Mouse (Mus musculus): ENCODE measurements around the gene Skida1. TPM values are rescaled to one million over a fixed set of nuclear protein-coding genes. Genes with fewer than 3 reads are reported as not detected.

Skida1 gene
- polyA plus RNA-seq, 1 experiment from 2014 or later, result 8.1 TPM

DNA sequence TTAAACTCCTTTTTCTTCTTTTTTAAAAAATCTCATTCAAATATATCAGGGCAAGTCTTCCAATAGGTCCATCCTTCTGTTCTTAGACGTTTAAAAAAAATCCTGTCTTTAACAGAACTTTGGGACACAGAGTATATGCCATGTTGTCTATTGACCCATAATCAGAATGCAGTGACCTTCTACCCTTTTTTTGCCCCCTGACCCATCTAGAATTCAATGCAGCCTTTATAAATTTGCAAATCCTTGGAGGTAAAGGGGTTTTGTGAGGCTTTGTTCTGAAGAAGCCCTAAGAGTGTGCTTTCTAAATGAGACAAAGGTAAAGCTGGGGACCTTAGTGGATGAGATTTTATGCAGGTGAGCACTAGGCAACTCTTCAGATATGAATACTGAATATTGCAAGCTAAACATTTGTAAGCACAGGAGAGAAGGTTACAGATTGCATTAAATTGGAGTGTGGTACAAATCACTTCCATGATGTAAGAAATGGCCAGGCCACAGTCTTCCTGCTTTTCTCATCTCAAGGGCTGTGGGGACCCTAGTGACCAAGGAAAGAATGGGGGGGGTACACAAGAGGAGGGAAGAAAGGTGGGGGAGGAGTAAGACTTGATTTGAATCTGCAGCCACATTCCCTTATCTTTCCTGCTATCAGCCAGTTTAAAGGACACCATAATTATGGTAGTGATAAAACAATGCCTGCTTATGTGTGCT lies 4.5 kb upstream of the Skida1 start:
- no peak overlapping the region for H3K27ac ChIP-seq
- no peak overlapping the region for H3K4me2 ChIP-seq
- peaks cover 43% of the 10 kb centered on the region for H3K4me1 ChIP-seq
- no peaks in the 10 kb centered on the region for H3K9me3 ChIP-seq
- no peak overlapping the region for H3K4me3 ChIP-seq
- ATAC-seq (replicated peaks), result no peak
- 28% methylated on average over 1 of the region's 1 CpGs for WGBS
- no peak overlapping the region for H3K9ac ChIP-seq
- H3K27me3 ChIP-seq (replicated peaks), result no peaks in the 10 kb centered on the region
- no peaks in the 10 kb centered on the region for H3K36me3 ChIP-seq (replicated peaks)

DNA sequence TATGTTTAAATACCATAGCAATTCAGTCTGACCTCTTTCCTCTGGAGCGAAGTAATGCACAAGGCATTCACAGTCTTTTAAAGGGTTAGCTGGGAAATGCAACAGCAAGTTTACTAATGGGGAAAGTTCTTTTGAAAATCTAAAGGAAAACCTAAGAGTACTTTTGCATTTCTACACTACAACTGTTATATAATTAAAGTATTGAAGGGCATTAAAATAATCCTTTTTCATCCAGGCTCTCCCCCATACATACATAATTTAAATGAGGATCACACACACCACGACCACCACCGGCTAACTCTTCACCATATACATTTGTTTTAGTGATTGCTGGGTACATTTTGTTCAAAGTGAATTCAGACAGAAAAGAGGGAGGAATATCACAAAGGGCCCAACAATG lies 3.7 kb upstream of the Skida1 start:
- no peaks in the 10 kb centered on the region for H3K27me3 ChIP-seq (replicated peaks)
- no peak overlapping the region for H3K27ac ChIP-seq
- ATAC-seq (replicated peaks), result no peak
- no peak overlapping the region for H3K9ac ChIP-seq
- no peaks in the 10 kb centered on the region for H3K36me3 ChIP-seq (replicated peaks)
- no peaks in the 10 kb centered on the region for H3K9me3 ChIP-seq
- H3K4me1 ChIP-seq, result peaks cover 39% of the 10 kb centered on the region
- WGBS, result 28% methylated on average over 3 of the region's 3 CpGs
- no peak overlapping the region for H3K4me3 ChIP-seq
- H3K4me2 ChIP-seq, result no peak overlapping the region

DNA sequence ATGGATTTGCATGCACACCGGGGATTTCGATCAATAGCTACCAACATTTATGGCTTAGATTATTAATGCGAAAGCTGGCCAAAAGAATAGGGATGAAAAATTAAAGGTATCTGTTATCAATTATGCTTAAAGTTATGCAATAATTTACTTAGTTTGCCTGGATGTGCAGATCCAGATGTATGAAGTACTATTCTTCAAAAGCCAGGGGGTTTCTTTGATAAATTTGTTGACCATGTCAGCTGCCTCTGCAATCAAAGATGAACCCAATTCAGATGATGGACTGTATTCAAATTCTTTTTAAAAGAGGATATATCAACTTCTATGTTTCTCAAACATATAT lies 3.0 kb upstream of the Skida1 start:
- no peak for ATAC-seq (replicated peaks)
- Histone ChIP-seq H3K27me3 (replicated peaks) (no peaks in the 10 kb centered on the region), H3K4me2 (peak overlapping the region; percentile 54; the same call in 1 of the 2 replicates), H3K4me3 (no peak overlapping the region), H3K36me3 (replicated peaks) (no peaks in the 10 kb centered on the region), H3K27ac (no peak overlapping the region), H3K4me1 (peaks cover 39% of the 10 kb centered on the region), H3K9me3 (no peaks in the 10 kb centered on the region), H3K9ac (no peak overlapping the region)
- 16% methylated on average over 3 of the region's 3 CpGs for WGBS

DNA sequence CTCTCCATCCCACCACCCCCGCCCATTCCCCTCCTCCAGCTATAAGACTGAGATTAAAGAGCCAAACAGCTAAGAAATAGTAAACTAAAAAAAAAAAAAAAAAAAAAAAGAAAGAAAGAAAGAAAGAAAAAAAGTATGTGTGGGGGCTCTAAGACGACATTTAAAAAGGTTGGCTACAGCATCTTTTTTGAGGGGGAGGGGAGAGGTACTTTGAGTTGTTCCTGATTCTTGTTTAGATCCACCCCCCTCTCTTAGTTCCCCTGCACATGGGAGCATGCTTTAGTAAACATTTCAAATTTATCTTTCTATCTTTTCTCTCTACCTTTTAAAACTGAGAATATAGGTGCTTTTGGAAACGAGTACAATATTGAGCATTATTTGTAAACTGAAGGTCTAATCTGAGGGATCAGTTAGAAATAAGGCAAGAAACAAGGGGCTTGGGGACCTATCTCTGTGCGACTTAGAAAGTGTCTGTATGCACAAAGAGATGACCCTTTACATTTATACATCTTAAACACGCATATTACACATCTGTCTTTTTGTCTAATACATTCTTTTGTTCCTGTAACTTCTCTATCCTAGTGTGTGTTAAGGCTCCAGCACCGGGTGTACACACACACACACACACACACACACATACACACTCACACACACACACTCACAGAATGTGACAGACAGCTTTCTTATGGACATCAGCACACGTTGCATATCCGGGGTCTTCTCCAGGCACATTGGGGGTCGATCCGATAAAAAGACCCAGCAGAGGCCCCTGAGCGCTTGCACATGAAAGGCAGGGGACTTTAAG lies 2.4 kb upstream of the Skida1 start:
- ATAC-seq (replicated peaks), result no peak
- 9% methylated on average over 11 of the region's 11 CpGs for WGBS
- Histone ChIP-seq H3K9ac (0 out of 2 replicates have a peak overlapping the region, but pooled peaks have one; percentile 20), H3K36me3 (replicated peaks) (no peaks in the 10 kb centered on the region), H3K27me3 (replicated peaks) (no peaks in the 10 kb centered on the region), H3K9me3 (no peaks in the 10 kb centered on the region), H3K4me2 (peak overlapping the region; percentile 54), H3K27ac (peak overlapping the region; percentile 97; the same call in 1 of the 2 replicates), H3K4me3 (peak overlapping the region; percentile 14; the same call in 1 of the 2 replicates), H3K4me1 (peaks cover 39% of the 10 kb centered on the region)

DNA sequence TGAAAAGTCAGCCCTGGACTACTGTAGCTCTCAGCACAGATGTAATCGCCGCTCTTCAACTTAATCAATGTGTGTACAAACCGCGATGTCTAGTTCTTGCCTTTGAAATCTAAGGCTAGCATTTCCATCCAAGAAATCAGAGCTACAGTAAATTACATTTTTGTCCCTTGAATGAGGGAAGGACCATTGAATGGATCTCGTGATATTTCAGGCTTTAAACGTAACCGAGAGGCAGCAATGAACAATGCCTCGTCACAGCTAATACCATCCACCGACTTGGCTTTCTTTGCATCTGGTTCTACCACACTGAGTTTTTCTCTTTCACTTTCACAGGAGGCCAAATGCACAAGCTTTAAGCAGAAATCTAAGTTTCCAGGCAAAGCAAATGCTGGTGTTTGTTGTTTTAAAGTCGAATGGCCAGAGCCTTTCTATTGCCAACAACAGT lies 1.7 kb upstream of the Skida1 start:
- Histone ChIP-seq H3K36me3 (replicated peaks) (no peaks in the 10 kb centered on the region), H3K4me2 (peak overlapping the region; percentile 54), H3K4me3 (peak overlapping the region; percentile 14; the same call in 1 of the 2 replicates), H3K27me3 (replicated peaks) (no peaks in the 10 kb centered on the region), H3K27ac (peak overlapping the region; percentile 97), H3K9ac (0 out of 2 replicates have a peak overlapping the region, but pooled peaks have one; percentile 20), H3K9me3 (no peaks in the 10 kb centered on the region), H3K4me1 (peaks cover 39% of the 10 kb centered on the region)
- 7% methylated on average over 10 of the region's 10 CpGs for WGBS
- no peak for ATAC-seq (replicated peaks)

DNA sequence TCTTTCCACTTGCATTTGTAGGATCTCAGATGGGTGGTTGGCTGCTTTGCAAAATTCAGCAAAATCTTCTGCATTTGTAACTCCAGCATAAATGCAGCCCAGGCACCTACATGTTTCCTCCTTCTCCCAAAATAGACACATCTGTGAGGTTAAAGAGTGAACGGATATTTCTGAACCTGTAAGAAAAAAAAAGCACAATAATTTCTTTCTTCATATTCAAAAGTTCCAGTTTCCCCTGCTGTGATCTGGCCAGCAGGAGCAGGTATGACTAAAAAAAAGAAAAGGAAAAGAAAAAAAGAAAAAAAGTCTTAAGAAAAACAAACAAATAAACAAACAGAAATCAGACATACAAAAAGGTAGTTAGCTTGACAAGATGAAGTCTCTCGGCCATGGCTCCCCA lies 1.2 kb upstream of the Skida1 start:
- H3K36me3 ChIP-seq (replicated peaks), result no peaks in the 10 kb centered on the region
- ATAC-seq (replicated peaks), result no peak
- H3K9me3 ChIP-seq, result no peaks in the 10 kb centered on the region
- peak overlapping the region; percentile 97 for H3K27ac ChIP-seq
- no peak overlapping the region for H3K9ac ChIP-seq
- no peaks in the 10 kb centered on the region for H3K27me3 ChIP-seq (replicated peaks)
- H3K4me2 ChIP-seq, result peak overlapping the region; percentile 54
- WGBS, result 14% methylated on average over 2 of the region's 2 CpGs
- H3K4me1 ChIP-seq, result peaks cover 35% of the 10 kb centered on the region
- H3K4me3 ChIP-seq, result no peak overlapping the region

DNA sequence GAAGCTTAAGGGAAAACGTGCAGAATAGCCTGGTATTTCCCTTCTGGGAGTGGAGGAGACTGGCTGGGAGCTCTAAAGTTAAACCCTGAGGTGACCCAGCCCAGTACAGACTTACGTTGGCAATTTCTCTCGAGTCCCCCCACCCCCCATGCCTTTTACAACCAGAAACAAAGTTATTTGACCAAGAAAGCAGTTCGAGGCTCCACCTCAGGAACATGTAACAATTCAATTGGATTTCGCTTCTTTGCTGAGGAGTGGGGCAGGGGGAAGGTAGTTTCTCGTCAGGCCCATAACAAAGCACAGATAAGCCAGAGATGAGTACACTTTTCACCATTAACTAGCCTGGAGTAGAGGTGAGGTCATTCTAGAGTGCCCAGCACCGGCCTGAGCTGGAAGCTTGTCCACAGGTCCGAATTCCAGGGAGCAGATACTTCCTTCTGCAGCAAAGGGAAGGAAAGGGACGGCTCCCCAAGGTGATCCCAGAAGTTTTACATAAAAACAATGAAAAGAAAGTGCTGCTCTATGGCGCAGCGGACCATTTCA lies 499 bp upstream of the Skida1 start:
- H3K27me3 ChIP-seq (replicated peaks), result no peaks in the 10 kb centered on the region
- no peaks in the 10 kb centered on the region for H3K9me3 ChIP-seq
- no peaks in the 10 kb centered on the region for H3K36me3 ChIP-seq (replicated peaks)
- peaks cover 40% of the 10 kb centered on the region for H3K4me1 ChIP-seq
- H3K27ac ChIP-seq, result peak overlapping the region; percentile 97
- H3K9ac ChIP-seq, result peak overlapping the region; percentile 93
- 0 out of 2 replicates have a peak, but pooled peaks have one; percentile 15 for ATAC-seq (replicated peaks)
- 6% methylated on average over 11 of the region's 11 CpGs for WGBS
- H3K4me2 ChIP-seq, result peak overlapping the region; percentile 54
- H3K4me3 ChIP-seq, result peak overlapping the region; percentile 71

DNA sequence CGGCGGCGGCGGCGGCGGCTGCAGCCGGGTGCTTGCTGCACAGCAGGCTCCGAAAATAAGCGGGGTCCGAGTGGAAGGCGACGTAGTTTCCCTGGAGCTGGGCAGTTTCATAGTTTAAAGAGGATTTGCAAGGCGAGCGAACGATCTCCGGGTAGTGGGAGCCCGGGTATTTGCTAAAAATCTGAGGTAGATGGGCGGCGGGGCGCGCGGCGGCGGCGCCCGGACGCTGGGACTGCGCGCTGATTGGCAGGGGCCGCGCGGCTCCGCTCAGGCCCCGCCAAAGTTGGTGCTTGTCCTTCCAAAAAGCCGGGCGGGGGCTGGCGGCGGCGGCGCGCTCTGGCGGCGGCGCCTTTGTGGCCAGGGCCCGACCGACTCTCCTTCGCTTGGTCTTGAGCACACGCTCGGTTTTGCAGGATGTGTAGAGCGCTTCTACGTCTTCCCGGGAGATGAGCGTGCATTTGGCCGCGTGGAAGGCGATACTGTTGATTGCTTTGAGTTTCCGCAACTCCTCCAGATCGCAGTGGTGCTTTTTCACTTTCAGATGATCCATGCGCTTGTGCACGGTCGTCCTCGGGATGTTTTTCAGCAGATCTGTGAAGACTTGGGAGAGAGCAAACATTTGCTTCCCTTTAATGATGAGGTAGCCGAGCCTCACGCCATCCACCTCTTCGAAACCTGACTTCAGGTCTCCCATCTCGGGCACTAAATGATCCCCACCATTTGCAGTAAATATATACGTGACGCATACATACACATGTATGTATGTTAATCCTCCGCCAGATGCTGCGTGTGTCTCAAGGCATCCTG lies 1.0 kb downstream of the Skida1 start:
- Histone ChIP-seq H3K9ac (peak overlapping the region; percentile 93), H3K4me3 (peak overlapping the region; percentile 71), H3K27ac (peak overlapping the region; percentile 97), H3K4me1 (peaks cover 48% of the 10 kb centered on the region), H3K27me3 (replicated peaks) (no peaks in the 10 kb centered on the region), H3K4me2 (peak overlapping the region; percentile 54), H3K9me3 (no peaks in the 10 kb centered on the region), H3K36me3 (replicated peaks) (no peaks in the 10 kb centered on the region)
- ATAC-seq (replicated peaks), result peak; percentile 72
- under 1% methylated on average over 68 of the region's 70 CpGs for WGBS

DNA sequence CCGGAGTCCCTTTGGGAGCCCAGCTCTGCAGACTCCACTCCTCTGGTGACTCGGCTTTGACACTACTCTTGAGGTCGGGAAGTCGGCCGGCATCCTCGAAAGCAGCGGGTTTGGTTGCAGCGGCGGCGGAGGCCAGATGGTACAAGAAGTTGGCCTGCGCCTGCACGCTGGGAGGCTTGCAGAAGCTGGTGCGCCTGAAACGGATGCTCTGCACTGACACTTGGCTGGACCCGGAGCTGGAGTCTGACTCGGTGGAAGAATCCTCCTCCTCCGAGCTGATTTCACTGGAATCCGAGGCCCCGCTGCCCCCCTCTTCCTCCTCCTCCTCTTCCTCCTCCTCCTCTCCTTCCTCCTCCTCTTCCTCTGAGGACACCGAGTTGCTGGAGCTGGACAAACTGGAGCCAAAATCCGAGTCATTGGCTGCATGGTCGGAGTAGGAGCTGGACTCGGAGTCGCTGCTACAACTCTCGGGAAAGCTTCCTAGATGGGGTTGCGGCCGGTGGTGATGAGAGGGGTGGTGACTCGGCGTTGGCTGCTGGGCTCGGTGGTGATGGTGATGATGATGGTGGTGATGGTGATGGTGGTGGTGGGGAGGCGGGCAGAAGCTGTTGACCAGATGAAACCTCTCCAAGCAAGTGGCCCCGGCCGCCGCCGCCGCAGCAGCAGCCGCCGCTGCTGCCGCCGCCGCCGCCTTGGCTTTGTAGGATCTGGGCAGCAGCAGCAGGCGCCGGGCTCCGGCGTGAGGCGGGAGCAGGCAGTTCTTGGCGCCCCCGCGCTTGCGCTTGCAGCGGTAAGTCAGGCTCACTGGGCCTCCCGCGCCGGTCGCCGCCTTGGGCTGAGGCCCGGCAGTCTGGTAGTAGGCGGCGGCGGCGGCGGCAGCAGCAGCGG lies 1.8 kb downstream of the Skida1 start:
- Histone ChIP-seq H3K36me3 (replicated peaks) (no peaks in the 10 kb centered on the region), H3K4me3 (peak overlapping the region; percentile 71), H3K4me1 (peaks cover 53% of the 10 kb centered on the region), H3K4me2 (peak overlapping the region; percentile 54), H3K27ac (peak overlapping the region; percentile 97), H3K9ac (peak overlapping the region; percentile 93), H3K27me3 (replicated peaks) (no peaks in the 10 kb centered on the region), H3K9me3 (no peaks in the 10 kb centered on the region)
- ATAC-seq (replicated peaks), result peak; percentile 58
- under 1% methylated on average over 64 of the region's 64 CpGs for WGBS

DNA sequence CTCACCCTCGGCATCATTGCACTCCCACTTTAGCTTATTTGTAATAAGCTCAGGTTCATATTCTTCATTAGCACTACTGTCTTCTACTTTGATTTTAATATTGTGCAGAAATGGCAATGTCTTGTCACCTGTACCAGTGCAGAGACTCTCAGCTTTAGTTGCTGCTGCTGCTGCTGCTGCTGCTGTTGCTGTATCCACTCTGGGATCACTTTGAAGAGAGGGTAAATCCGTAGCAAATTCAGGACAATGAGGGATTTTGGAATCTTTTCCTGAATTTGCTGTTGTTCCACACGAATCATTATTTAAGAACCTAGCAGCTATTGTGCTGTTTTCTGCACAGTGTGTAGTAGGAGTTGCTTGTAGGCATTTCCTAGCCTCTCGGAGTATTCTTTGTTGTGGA lies 2.7 kb downstream of the Skida1 start:
- Histone ChIP-seq H3K4me2 (peak overlapping the region; percentile 54), H3K4me1 (peaks cover 52% of the 10 kb centered on the region), H3K27me3 (replicated peaks) (no peaks in the 10 kb centered on the region), H3K4me3 (peak overlapping the region; percentile 71), H3K9me3 (no peaks in the 10 kb centered on the region), H3K36me3 (replicated peaks) (no peaks in the 10 kb centered on the region), H3K27ac (peak overlapping the region; percentile 97), H3K9ac (peak overlapping the region; percentile 93)
- WGBS, result 2% methylated on average over 4 of the region's 4 CpGs
- no peak for ATAC-seq (replicated peaks)

DNA sequence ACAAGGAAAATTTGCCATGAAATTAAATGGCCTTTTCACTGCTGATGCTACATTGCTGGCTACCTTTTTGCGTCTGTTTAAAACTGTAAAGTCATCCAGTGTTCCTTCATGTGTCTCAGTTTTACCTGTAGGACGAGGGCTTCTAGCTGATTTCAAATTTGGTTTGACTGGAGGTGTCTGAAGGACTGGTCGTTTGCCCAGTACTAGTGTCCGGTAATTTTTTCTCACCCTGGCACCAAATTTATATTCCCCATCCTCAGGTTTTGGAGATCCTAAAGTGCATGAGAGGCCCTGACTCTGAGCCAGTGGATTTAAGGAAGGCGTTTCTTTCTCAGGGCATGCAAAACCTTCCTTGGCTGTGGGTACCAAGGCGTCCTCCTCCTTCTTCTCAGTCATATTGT lies 3.1 kb downstream of the Skida1 start:
- 3% methylated on average over 6 of the region's 6 CpGs for WGBS
- Histone ChIP-seq H3K4me1 (peaks cover 53% of the 10 kb centered on the region), H3K9ac (peak overlapping the region; percentile 93)

More for the DNA sequence above, 3.1 kb downstream of the Skida1 start:
- H3K4me2 ChIP-seq, result peak overlapping the region; percentile 54
- H3K27me3 ChIP-seq (replicated peaks), result no peaks in the 10 kb centered on the region
- H3K27ac ChIP-seq, result peak overlapping the region; percentile 97
- H3K36me3 ChIP-seq (replicated peaks), result no peaks in the 10 kb centered on the region
- peak overlapping the region; percentile 71 for H3K4me3 ChIP-seq
- no peak for ATAC-seq (replicated peaks)
- no peaks in the 10 kb centered on the region for H3K9me3 ChIP-seq

Measured in midbrain, embryonic 15.5 days (tissue).